Mouse (Mus musculus): Measurements from ENCODE around the gene Abhd2.

DNA sequence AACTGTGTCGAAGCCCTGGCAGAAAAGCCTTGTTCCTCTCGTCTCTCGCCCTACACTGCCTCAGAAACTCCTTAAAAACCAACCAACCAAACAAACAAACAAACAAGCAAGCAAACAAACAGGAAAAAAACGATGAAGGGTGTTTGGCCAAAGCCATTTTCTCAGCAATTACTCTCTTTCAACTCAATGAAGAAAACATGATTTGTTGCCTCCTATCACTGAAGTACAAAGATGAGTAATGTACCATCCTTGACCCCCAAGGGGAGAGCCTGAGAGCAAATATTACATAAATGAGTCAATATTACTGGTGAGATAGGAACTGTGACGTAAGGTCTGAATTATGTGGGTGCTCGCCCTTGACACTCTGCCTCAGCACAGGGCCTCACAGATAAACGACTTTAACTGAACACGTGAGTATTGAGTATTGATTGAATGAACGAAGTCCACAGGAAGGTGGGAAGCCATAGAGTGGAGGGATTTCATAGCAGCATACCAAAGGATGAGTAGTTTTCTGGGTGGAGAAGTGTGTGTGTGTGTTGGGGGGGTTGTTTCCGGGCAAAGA lies 13.9 kb upstream of the Abhd2 start:
- TF ChIP-seq CTCF (IDR thresholded peaks at IDR 0.05; ENCODE audit: extremely low read depth, insufficient read depth, low read length) (no peak), POLR2A (IDR thresholded peaks at IDR 0.05; ENCODE audit: extremely low read depth, insufficient read depth, low read length) (no peak)
